Mouse (Mus musculus): ENCODE results near the gene Agbl1. TPM values are rescaled to one million over a fixed set of nuclear protein-coding genes. Genes with fewer than 3 reads are reported as not detected.

Gene Agbl1
- polyA plus RNA-seq, 1 experiment from 2014 or later = 0.16 TPM

DNA sequence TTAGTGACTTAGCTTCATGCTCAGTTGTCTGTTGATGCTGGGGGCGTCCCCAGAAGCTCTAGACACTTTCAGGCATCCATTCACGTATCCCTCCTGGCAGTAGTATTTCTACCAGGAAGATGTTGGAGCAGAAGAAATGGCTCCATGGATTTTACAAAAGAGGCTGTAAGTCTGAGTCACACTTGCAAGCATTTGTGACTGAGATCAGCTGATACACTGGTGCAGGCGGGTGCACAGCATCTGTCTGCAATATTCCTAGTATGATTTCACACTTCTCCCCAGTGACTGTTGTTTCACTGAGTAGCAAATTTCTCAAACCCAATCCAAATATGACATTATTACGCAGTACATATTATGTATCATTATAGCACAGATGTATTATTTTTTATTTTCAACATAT is 332.8 kb downstream of the Agbl1 start:
- Histone ChIP-seq H3K4me1 (ENCODE audit: control insufficient read depth, insufficient read depth, low read length) (no peaks in the 10 kb centered on the region), H3K9me3 (ENCODE audit: control insufficient read depth, low read length) (no peaks in the 10 kb centered on the region), H3K4me2 (ENCODE audit: low read length) (no peak overlapping the region), H3K9ac (replicated peaks; ENCODE audit: low read length) (no peak overlapping the region), H3K27ac (replicated peaks; ENCODE audit: low read depth, low read length) (no peak overlapping the region), H3K4me3 (replicated peaks; ENCODE audit: low read depth, low read length) (no peak overlapping the region), H3K36me3 (ENCODE audit: control insufficient read depth, insufficient read depth, low read length) (no peaks in the 10 kb centered on the region), H3K27me3 (ENCODE audit: control insufficient read depth, insufficient read depth, low read length) (no peaks in the 10 kb centered on the region)
- no peak for DNase-seq
- ATAC-seq (ENCODE audit: low FRiP score, low TSS enrichment) = no peak
- 85% methylated on average over 4 of the region's 4 CpGs for WGBS

- Histone ChIP-seq H3K27me3 (ENCODE audit: control insufficient read depth, insufficient read depth, low read length) (no peaks in the 10 kb centered on the region), H3K4me1 (ENCODE audit: control insufficient read depth, insufficient read depth, low read length) (0 out of 2 replicates have a peak, but pooled peaks cover 3% of the 10 kb centered on the region), H3K4me3 (replicated peaks; ENCODE audit: low read depth, low read length) (no peak overlapping the region), H3K27ac (replicated peaks; ENCODE audit: low read depth, low read length) (no peak overlapping the region), H3K9ac (replicated peaks; ENCODE audit: low read length) (no peak overlapping the region), H3K4me2 (ENCODE audit: low read length) (no peak overlapping the region), H3K9me3 (ENCODE audit: control insufficient read depth, low read length) (no peaks in the 10 kb centered on the region), H3K36me3 (ENCODE audit: control insufficient read depth, insufficient read depth, low read length) (no peaks in the 10 kb centered on the region)
- 89% methylated on average over 5 of the region's 5 CpGs for WGBS
- DNase-seq = no peak
- ATAC-seq (ENCODE audit: low FRiP score, low TSS enrichment) = no peak
Observed at GRCm38 (mm10) chr7:76594566-76595079, 364.9 kb downstream of the Agbl1 start.

DNA sequence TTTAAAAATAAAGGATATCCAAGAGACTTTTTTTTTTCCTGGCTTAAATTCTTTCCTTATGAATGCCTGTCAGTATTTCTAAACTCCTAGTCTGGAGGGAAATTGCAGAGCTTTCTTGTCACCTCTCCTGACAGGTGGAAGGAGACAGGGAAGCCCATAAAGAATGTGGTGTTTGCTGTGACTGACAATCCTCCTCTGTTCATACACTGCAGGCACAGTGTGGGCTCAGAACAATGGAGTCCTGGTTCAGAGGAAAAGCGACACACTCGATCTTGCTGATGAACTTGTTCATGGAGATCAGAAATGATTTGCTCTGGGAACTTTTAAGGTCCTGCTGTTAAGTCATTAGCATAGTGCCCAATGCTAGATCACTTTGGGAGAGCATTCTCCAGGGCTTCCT is 368.1 kb downstream of the Agbl1 start:
- 9% methylated on average over 2 of the region's 2 CpGs for WGBS
- no peaks in the 10 kb centered on the region for H3K27me3 ChIP-seq (ENCODE audit: control insufficient read depth, insufficient read depth, low read length)
- H3K9ac ChIP-seq (replicated peaks; ENCODE audit: low read length) = no peak overlapping the region
- no peaks in the 10 kb centered on the region for H3K9me3 ChIP-seq (ENCODE audit: control insufficient read depth, low read length)
- DNase-seq (peak; percentile 19), ATAC-seq (ENCODE audit: low FRiP score, low TSS enrichment) (no peak; the same call in 1 of the 2 replicates)
- no peak overlapping the region for H3K4me3 ChIP-seq (replicated peaks; ENCODE audit: low read depth, low read length)
- H3K27ac ChIP-seq (replicated peaks; ENCODE audit: low read depth, low read length) = no peak overlapping the region
- no peaks in the 10 kb centered on the region for H3K36me3 ChIP-seq (ENCODE audit: control insufficient read depth, insufficient read depth, low read length)
- H3K4me1 ChIP-seq (ENCODE audit: control insufficient read depth, insufficient read depth, low read length) = 0 out of 2 replicates have a peak, but pooled peaks cover 3% of the 10 kb centered on the region
- H3K4me2 ChIP-seq (ENCODE audit: low read length) = no peak overlapping the region

DNA sequence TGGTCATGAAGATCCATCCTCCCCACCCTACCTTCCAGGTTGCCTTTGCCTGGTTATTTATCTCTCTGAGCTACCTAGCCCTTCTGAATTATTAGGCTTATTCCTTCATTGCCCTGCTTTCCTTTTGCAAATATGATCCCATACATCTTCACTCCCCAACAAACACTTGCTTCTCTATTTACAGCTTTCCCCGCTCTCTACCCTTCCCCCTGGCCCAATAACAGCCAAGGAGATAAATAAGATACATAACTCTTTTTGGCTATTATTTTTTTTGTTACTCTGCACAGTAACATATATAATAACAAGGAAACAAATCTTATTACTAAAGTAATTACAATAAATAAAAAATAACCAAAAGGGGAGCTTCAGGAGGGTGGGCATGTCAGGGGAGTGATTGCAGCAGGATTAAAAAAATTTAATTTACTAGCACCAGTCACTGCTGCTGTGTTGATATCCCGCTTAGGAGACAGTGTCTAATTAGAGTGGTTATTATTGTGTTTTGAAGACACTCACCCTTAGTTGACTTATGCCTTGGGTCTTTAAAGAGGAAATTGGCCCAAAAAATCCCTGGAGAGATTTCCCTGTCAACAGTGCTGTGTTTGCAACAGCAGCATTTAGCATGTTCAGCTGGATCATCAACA is 370.5 kb downstream of the Agbl1 start:
- H3K4me1 ChIP-seq (ENCODE audit: control insufficient read depth, insufficient read depth, low read length) = 0 out of 2 replicates have a peak, but pooled peaks cover 3% of the 10 kb centered on the region
- no peak overlapping the region for H3K27ac ChIP-seq (replicated peaks; ENCODE audit: low read depth, low read length)
- DNase-seq (no peak), ATAC-seq (ENCODE audit: low FRiP score, low TSS enrichment) (no peak)
- H3K9ac ChIP-seq (replicated peaks; ENCODE audit: low read length) = no peak overlapping the region
- no peak overlapping the region for H3K4me3 ChIP-seq (replicated peaks; ENCODE audit: low read depth, low read length)
- no peaks in the 10 kb centered on the region for H3K36me3 ChIP-seq (ENCODE audit: control insufficient read depth, insufficient read depth, low read length)
- no peaks in the 10 kb centered on the region for H3K27me3 ChIP-seq (ENCODE audit: control insufficient read depth, insufficient read depth, low read length)
- no peak overlapping the region for H3K4me2 ChIP-seq (ENCODE audit: low read length)
- WGBS = 81% methylated on average over 2 of the region's 2 CpGs
- no peaks in the 10 kb centered on the region for H3K9me3 ChIP-seq (ENCODE audit: control insufficient read depth, low read length)

GRCm38 (mm10) chr7:76629528-76629927 is 399.8 kb downstream of the Agbl1 start:
- H3K9ac ChIP-seq (replicated peaks; ENCODE audit: low read length) = no peak overlapping the region
- DNase-seq (no peak), ATAC-seq (ENCODE audit: low FRiP score, low TSS enrichment) (no peak)
- H3K27me3 ChIP-seq (ENCODE audit: control insufficient read depth, insufficient read depth, low read length) = no peaks in the 10 kb centered on the region
- no peaks in the 10 kb centered on the region for H3K36me3 ChIP-seq (ENCODE audit: control insufficient read depth, insufficient read depth, low read length)
- H3K4me1 ChIP-seq (ENCODE audit: control insufficient read depth, insufficient read depth, low read length) = no peaks in the 10 kb centered on the region
- H3K27ac ChIP-seq (replicated peaks; ENCODE audit: low read depth, low read length) = no peak overlapping the region
- H3K4me2 ChIP-seq (ENCODE audit: low read length) = no peak overlapping the region
- H3K4me3 ChIP-seq (replicated peaks; ENCODE audit: low read depth, low read length) = no peak overlapping the region
- H3K9me3 ChIP-seq (ENCODE audit: control insufficient read depth, low read length) = no peaks in the 10 kb centered on the region

DNA sequence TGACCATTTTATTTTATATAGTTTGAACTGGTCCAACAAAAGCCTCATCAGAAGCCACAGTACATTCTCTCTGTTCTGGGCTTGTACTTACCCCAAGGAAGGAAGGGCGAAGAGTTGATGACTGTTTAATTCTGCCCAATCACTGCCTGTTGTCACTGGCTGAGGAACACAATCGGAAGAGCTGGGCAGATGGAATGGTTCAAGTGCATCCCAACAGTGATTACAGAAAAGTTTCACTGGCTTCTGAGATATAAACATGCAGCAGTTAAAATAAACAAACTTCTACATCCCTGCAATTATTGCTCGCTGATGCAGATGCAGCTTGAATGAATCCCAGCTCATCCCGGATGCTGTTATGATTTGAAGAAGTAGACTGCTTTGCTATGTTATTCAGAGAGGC is 421.3 kb downstream of the Agbl1 start:
- Histone ChIP-seq H3K4me2 (ENCODE audit: low read length) (no peak overlapping the region), H3K27ac (replicated peaks; ENCODE audit: low read depth, low read length) (no peak overlapping the region), H3K4me3 (replicated peaks; ENCODE audit: low read depth, low read length) (no peak overlapping the region), H3K9ac (replicated peaks; ENCODE audit: low read length) (no peak overlapping the region), H3K9me3 (ENCODE audit: control insufficient read depth, low read length) (no peaks in the 10 kb centered on the region), H3K36me3 (ENCODE audit: control insufficient read depth, insufficient read depth, low read length) (no peaks in the 10 kb centered on the region), H3K4me1 (ENCODE audit: control insufficient read depth, insufficient read depth, low read length) (no peaks in the 10 kb centered on the region), H3K27me3 (ENCODE audit: control insufficient read depth, insufficient read depth, low read length) (no peaks in the 10 kb centered on the region)
- WGBS = 90% methylated on average over 4 of the region's 4 CpGs
- no peak for ATAC-seq (ENCODE audit: low FRiP score, low TSS enrichment)
- no peak for DNase-seq

DNA sequence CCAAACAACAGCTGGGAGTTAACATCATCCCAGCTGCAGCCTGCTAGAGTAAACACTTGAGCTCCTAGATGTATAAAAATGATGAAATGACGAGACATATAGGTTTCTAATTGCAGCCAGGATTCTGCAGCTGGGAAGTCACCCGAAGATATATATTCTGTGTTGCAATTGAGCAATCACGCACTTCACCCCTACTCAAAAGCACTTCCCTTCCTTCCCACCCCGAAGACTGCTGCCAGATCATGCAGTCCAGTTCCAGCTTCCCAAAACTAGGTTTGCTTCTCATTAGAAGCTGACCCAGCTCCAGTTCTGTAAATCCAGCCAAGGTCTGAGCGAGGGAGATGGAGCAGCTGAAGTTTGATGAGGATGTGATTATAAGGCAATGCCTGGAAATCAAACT is 431.4 kb downstream of the Agbl1 start:
- 91% methylated on average over 5 of the region's 5 CpGs for WGBS
- no peak for ATAC-seq (ENCODE audit: low FRiP score, low TSS enrichment)
- H3K4me1 ChIP-seq (ENCODE audit: control insufficient read depth, insufficient read depth, low read length) = no peaks in the 10 kb centered on the region
- H3K4me2 ChIP-seq (ENCODE audit: low read length) = no peak overlapping the region
- no peak overlapping the region for H3K9ac ChIP-seq (replicated peaks; ENCODE audit: low read length)
- no peak for DNase-seq
- H3K36me3 ChIP-seq (ENCODE audit: control insufficient read depth, insufficient read depth, low read length) = no peaks in the 10 kb centered on the region
- no peak overlapping the region for H3K27ac ChIP-seq (replicated peaks; ENCODE audit: low read depth, low read length)
- no peak overlapping the region for H3K4me3 ChIP-seq (replicated peaks; ENCODE audit: low read depth, low read length)
- H3K9me3 ChIP-seq (ENCODE audit: control insufficient read depth, low read length) = no peaks in the 10 kb centered on the region
- H3K27me3 ChIP-seq (ENCODE audit: control insufficient read depth, insufficient read depth, low read length) = no peaks in the 10 kb centered on the region

DNA sequence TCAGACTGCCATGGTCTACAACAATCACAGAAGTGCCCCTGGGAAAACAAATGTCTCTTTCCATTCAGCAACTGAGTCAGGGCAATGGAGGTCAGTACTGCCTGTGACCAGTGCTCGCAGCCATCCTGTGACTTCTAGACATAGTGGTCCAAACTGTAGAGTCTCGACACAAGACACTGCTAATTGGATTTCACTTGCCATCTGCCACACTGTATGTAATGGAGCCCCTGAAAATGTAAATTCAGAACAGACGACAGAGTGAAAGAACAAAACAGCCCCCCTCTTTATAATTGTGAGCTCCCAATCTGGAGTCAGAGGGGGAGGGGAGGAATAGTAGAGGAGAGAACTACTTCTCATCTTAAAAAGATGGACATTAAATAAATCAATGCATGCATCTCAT is 445.2 kb downstream of the Agbl1 start:
- DNase-seq (peak; percentile 6), ATAC-seq (ENCODE audit: low FRiP score, low TSS enrichment) (peak; percentile 40; the same call in 1 of the 2 replicates)
- H3K9me3 ChIP-seq (ENCODE audit: control insufficient read depth, low read length) = no peaks in the 10 kb centered on the region
- H3K27ac ChIP-seq (replicated peaks; ENCODE audit: low read depth, low read length) = no peak overlapping the region
- no peaks in the 10 kb centered on the region for H3K36me3 ChIP-seq (ENCODE audit: control insufficient read depth, insufficient read depth, low read length)
- H3K27me3 ChIP-seq (ENCODE audit: control insufficient read depth, insufficient read depth, low read length) = no peaks in the 10 kb centered on the region
- no peak overlapping the region for H3K4me3 ChIP-seq (replicated peaks; ENCODE audit: low read depth, low read length)
- 48% methylated on average over 3 of the region's 3 CpGs for WGBS
- H3K9ac ChIP-seq (replicated peaks; ENCODE audit: low read length) = no peak overlapping the region
- H3K4me2 ChIP-seq (ENCODE audit: low read length) = no peak overlapping the region
- H3K4me1 ChIP-seq (ENCODE audit: control insufficient read depth, insufficient read depth, low read length) = no peaks in the 10 kb centered on the region

- no peak for ATAC-seq (ENCODE audit: low FRiP score, low TSS enrichment)
- 86% methylated on average over 1 of the region's 1 CpGs for WGBS
- H3K9ac ChIP-seq (replicated peaks; ENCODE audit: low read length) = no peak overlapping the region
- H3K4me3 ChIP-seq (replicated peaks; ENCODE audit: low read depth, low read length) = no peak overlapping the region
- H3K27me3 ChIP-seq (ENCODE audit: control insufficient read depth, insufficient read depth, low read length) = no peaks in the 10 kb centered on the region
- H3K4me1 ChIP-seq (ENCODE audit: control insufficient read depth, insufficient read depth, low read length) = no peaks in the 10 kb centered on the region
- H3K36me3 ChIP-seq (ENCODE audit: control insufficient read depth, insufficient read depth, low read length) = no peaks in the 10 kb centered on the region
- H3K4me2 ChIP-seq (ENCODE audit: low read length) = no peak overlapping the region
- H3K27ac ChIP-seq (replicated peaks; ENCODE audit: low read depth, low read length) = no peak overlapping the region
- no peak for DNase-seq
- H3K9me3 ChIP-seq (ENCODE audit: control insufficient read depth, low read length) = no peaks in the 10 kb centered on the region
Observed at GRCm38 (mm10) chr7:76701224-76701623, 471.5 kb downstream of the Agbl1 start.

Measured in midbrain, embryonic 14.5 days (tissue).